Mouse (Mus musculus) adrenal gland, postnatal 36 days (tissue): ENCODE measurements at regions not wholly inside any gene's neighbourhood (a gene's known extent, or its start where the extent isn't known, plus 50 kb on each side); places are given as distances from the start of the nearest gene placed in this dataset.

Experiments used
- DNase-seq, 2 experiments: peaks; one replicate each; pipeline ENCODE4 v3.0.0; 2021; ENCODE audit warnings: mixed read lengths in 1 of 2

DNA sequence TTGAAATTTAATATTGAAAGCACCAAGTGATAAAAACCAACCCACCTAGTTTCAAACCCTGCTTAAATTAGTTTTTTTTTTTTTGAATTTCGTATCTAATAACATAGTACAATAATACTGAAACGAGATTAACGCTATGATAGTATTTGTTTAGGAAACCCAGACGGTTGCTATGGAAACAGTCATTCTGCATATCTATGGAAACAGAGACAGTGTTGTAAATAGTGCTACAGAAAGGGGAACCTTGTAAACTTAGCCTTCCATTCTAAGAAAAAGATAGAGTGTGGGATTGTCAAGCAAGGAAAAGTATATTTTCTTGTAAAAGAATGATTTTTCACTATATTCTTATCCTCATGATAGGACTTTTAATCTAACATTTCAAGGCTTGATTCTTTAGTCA lies 81.9 kb upstream of the Klf6 start:
- no peak for DNase-seq

DNA sequence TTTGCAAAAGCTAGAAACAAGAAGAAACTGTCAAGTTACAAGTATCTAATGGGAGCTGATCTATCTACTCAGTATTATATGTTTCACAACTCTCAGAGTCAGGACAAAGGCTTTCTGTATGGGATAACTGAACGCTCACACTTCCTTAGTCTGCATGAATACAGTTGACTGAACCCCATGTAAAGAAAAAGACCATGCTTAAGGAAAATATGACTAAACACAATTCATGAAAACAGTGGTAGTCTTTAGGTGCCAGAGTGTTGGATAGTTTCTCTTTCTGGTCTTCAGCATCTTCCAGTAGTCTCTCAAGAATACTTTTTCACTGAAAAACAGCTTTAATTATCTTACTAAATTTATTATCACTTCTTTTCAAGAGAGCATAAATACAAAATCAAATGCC lies 78.7 kb upstream of the Klf6 start:
- no peak for DNase-seq

DNA sequence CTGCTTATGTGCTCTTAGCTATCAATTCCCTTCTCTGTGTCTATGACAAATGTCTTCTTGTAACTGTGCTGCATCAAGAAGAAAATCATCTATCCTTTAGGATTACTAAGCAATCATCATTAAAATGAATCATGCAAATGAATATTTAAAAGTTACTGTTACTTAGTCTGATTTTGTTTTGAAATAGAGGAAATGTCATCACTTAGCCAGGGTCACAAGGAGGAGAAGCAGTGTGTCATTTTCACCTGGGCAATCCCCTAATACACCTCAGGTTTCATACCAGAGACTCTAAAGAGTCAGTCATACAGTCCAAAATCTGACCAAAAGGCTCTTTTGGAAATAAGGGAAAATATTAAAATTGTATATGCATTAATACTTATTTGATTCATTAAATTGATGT lies 74.2 kb upstream of the Klf6 start:
- no peak for DNase-seq

DNA sequence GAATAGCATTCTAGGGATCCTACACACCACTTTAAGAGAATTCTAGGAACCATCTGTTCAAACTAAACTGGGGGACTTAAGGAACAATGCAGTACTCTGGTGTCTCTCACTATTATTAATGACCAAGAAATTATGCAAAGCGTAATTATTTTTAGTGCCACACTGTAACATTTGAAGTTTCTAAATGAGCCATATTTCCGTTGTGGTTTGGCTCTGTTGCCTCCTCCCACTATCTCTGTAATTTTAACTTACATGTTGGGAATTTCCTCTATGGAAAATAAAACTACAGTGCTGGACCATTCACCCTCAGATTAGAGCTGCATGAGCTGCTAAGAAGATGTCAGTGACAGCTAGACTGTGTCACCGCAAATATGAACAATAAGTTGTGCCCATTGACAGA lies 72.0 kb upstream of the Klf6 start:
- DNase-seq, result no peak

DNA sequence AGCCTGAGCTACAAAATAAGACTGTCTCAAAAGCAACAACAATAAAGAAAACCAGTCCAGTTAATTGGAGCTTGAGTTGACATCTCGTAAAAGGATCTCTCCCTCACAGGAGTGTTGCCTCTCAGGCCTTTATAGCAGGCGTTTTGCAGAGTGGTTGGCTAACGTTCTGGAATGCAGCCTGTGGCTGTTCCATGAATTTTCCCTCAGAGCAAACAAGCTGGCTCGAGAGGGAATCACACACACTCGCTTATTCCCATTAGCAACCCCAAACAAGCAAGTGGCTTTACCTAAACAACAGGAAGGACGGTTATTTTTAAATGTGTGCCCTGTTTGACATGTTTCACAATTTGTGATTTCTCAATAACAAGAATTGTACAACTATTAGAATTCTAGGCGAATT lies 59.2 kb upstream of the Klf6 start:
- peak in 1 of 2 experiments; percentile 16 for DNase-seq

DNA sequence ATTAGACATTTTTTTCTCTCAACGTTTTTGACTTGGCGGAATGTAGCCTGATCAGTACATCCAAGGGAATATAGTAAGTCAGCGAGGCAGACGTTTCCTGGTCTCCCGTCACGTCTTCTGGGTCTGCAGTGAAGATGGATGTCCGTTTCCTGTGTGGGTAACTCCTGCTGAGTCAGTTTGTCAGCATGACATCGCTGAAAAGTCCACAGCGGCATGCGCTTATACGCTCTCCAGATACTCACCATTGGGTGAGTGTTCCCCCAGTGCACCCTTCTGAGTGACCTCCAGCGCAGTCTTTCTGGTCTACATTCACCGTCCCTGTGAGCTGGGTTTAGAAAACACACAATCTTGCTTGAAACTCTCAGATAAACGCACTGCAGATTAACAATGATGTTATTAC lies 58.5 kb upstream of the Klf6 start:
- DNase-seq, result peak in 1 of 2 experiments; percentile 24

DNA sequence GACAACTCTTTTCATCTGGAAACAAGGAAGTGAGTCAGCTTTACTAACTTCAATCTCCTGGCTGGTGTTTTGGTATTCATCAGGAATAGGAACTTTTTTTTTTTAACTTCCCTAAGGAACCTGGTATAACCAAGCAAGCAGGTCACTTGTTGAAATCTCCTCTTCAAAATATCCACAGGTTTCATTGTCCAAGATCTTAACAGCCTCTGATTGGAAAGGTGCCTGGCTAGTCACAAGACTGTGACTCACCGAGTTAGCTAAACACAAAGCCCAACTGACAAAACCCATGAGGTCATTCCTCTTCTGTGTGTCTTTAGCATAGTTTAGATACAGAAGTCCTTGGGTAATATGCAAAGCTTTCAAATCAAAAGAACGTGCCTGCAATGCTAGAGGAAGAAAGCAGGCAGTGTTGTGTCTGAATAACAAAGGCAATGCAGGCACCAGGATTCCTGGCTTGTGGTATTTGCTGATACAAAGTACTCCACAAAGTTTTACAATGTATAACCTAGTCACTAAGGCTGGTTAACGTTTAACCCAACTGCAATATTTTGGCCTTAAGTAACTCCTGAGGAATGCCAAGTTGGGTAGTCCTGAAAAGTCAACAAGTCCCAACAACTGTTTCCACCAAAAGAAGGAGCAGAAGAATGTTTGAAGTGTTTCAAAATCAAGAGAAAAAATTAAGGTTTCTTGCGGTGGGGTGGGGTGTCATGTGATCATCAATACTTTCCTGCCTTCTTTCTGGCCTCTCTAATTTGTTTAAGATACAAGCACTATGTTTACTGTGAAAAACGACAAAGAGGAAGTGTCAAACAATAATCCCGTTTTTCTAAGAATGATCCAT lies 57.5 kb upstream of the Klf6 start:
- DNase-seq, result peak; percentile 64 to 66

DNA sequence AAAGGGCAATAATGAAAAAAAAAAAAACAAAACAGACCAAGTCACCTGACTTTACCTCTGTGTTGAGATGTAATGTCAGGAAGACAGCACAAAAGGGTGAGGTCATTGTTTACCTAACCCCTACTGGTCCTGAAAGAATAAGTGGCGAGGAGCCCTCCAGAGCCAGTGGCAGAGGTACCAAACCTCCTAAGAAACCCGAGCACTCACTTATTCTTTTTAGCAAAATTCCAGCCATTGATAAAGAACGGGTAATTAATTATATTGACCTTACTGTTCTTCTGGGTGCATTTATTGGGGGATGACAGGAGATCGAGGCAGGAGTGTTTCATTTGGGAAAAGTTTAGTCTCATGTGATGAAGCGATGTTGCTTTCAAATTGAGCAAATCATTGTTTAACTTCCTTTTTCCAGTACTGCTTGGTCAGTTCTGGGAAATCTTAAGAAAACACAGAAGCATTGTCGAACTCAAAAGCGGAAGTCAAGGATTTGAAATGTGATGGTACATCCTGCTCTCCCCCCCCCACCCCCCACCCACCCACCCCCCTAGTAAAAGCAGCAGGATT lies 56.8 kb upstream of the Klf6 start:
- no peak for DNase-seq

DNA sequence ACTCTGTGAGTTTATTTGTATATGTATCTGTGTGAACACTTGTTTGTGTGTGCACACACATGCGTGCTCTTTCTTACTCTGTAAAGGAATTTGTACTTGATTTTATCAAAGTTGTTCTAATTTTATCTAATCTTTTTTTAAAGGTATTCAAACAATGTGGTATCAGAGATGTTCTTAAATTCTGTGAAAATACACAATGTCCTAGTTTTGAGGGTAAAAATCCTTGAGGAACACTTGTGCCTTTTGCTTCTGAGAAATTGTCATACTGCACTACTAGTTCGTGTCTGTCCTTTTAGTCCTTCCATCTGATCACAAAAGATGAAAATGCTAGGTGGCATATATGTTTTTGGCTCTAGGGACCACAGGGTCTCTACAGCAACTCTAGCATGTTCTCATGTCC lies 52.9 kb upstream of the Klf6 start:
- DNase-seq, result no peak
